In genomic region chr13:56647597-56648405, GRCm38 (mm10) we compare ENCODE assay signal across 7 mouse cellular contexts. TPM values are rescaled to one million over a fixed set of nuclear protein-coding genes. Genes with fewer than 3 reads are reported as not detected.
DNase-seq lines count a peak whose midpoint lies in the region; ATAC-seq and TF ChIP-seq lines count a peak whose summit lies in the region.

No protein-coding gene starts in this region.

- WGBS in forebrain, embryonic 12.5 days = 89% methylated on average over 10 of the region's 10 CpGs
- 82% methylated on average over 10 of the region's 10 CpGs for WGBS in limb, embryonic 13.5 days

- no peak for ATAC-seq in forebrain, embryonic 12.5 days (ENCODE audit: low FRiP score)
- peak; percentile 61; the same call in 1 of the 2 replicates for ATAC-seq in limb, embryonic 13.5 days (ENCODE audit: low FRiP score, low read depth)

- no peaks in the 10 kb centered on the region; the same call in 1 of the 2 replicates for H3K27me3 ChIP-seq in forebrain, embryonic 12.5 days
- H3K27me3 ChIP-seq in limb, embryonic 13.5 days = no peaks in the 10 kb centered on the region
- H3K27me3 ChIP-seq in myocyte (ENCODE audit: control insufficient read depth, insufficient read depth, insufficient read length) = no peaks in the 10 kb centered on the region

- H3K27ac ChIP-seq in forebrain, embryonic 12.5 days = peak overlapping the region; percentile 59
- peak overlapping the region; percentile 49 for H3K27ac ChIP-seq in limb, embryonic 13.5 days

- no peak overlapping the region for H3K4me2 ChIP-seq in forebrain, embryonic 12.5 days
- no peak overlapping the region for H3K4me2 ChIP-seq in limb, embryonic 13.5 days (replicated peaks)
- H3K4me2 ChIP-seq in myocyte (ENCODE audit: low read depth) = peak overlapping the region; percentile 10

- no peak for TF ChIP-seq POLR2A in myocyte (IDR thresholded peaks at IDR 0.05; ENCODE audit: insufficient read length, low read depth)

- intact Hi-C loops in heart, postnatal 36 days (cut with DNase I) = no loop called here

- no peak overlapping the region for H3K4me3 ChIP-seq in forebrain, embryonic 12.5 days (replicated peaks)
- no peak overlapping the region for H3K4me3 ChIP-seq in limb, embryonic 13.5 days
- H3K4me3 ChIP-seq in myocyte = no peak overlapping the region

- DNase-seq in adrenal gland, postnatal 36 days = peak; percentile 62 to 77
- peak; percentile 63 to 66 for DNase-seq in heart, postnatal 36 days
- no peak for DNase-seq in thymus, postnatal 0 days (ENCODE audit: low spot score)
- DNase-seq in frontal cortex, adult 2 months (ENCODE audit: extremely low spot score in 1 of 2, low spot score in 1 of 2) = no peak

- no peaks in the 10 kb centered on the region for H3K79me2 ChIP-seq in myocyte (ENCODE audit: control insufficient read depth, insufficient read depth)

- peaks cover 10% of the 10 kb centered on the region; the same call in 1 of the 2 replicates for H3K4me1 ChIP-seq in forebrain, embryonic 12.5 days
- peaks cover 38% of the 10 kb centered on the region for H3K4me1 ChIP-seq in limb, embryonic 13.5 days

- no peaks in the 10 kb centered on the region for H3K36me3 ChIP-seq in forebrain, embryonic 12.5 days (replicated peaks)
- no peaks in the 10 kb centered on the region for H3K36me3 ChIP-seq in limb, embryonic 13.5 days
- no peaks in the 10 kb centered on the region for H3K36me3 ChIP-seq in myocyte (ENCODE audit: control insufficient read depth, insufficient read depth)

- H3K9me3 ChIP-seq in forebrain, embryonic 12.5 days = no peaks in the 10 kb centered on the region
- no peaks in the 10 kb centered on the region for H3K9me3 ChIP-seq in limb, embryonic 13.5 days

- no peak overlapping the region for H3K9ac ChIP-seq in forebrain, embryonic 12.5 days
- H3K9ac ChIP-seq in limb, embryonic 13.5 days = no peak overlapping the region; the same call in 1 of the 2 replicates

- no peak overlapping the region for H3ac ChIP-seq in myocyte (ENCODE audit: control insufficient read depth, insufficient read length)

TF ChIP-seq in myocyte, 11 proteins besides CTCF, POLR2A, EP300 and RAD21:
- TF ChIP-seq TCF3 (IDR thresholded peaks at IDR 0.05; ENCODE audit: insufficient read length, low read depth) (no peak), POLR2AphosphoS2 (IDR thresholded peaks at IDR 0.05; ENCODE audit: insufficient read length, low read depth) (no peak), USF1 (IDR thresholded peaks at IDR 0.05; ENCODE audit: low read depth) (no peak), SRF (IDR thresholded peaks at IDR 0.05; ENCODE audit: control insufficient read depth, insufficient read length, low read depth) (no peak), MAX (IDR thresholded peaks at IDR 0.05; ENCODE audit: low read depth) (no peak), REST (IDR thresholded peaks at IDR 0.05; ENCODE audit: insufficient read depth, insufficient read length) (no peak), MYOG (IDR thresholded peaks at IDR 0.05; ENCODE audit: control insufficient read depth in 1 of 3, insufficient read depth in 1 of 3, insufficient read length in 2 of 3, low read depth in 2 of 3) (no peak), MYOD1 (IDR thresholded peaks at IDR 0.05; ENCODE audit: control insufficient read depth in 1 of 3, insufficient read length in 2 of 3, low read depth in 2 of 3) (no peak), CEBPB (IDR thresholded peaks at IDR 0.05; ENCODE audit: insufficient read depth, poor library complexity, severe bottlenecking) (no peak), TCF12 (IDR thresholded peaks at IDR 0.05; ENCODE audit: insufficient read depth, poor library complexity, severe bottlenecking) (no peak), E2F4 (IDR thresholded peaks at IDR 0.05; ENCODE audit: insufficient read depth) (no peak)

RNA-seq across cellular contexts. Expression of gene Tgfbi, which starts 38.5 kb away (rescaled TPM):
- total RNA-seq in adrenal gland, postnatal 36 days (2021) = 10 to 100 TPM; 33.1 to 50.2 TPM
- polyA plus RNA-seq in forebrain, embryonic 12.5 days (2016; fragmentation: Nextera tagmentation; extraction: Ambion mirVana) = 21.4 and 24.0 TPM in 2 replicates
- total RNA-seq in heart, postnatal 36 days (2021) = 10 to 100 TPM; 21.1 to 25.9 TPM
- 180 and 183 TPM in 2 replicates for polyA plus RNA-seq in limb, embryonic 13.5 days (2015; fragmentation: Nextera tagmentation; extraction: Ambion mirVana)
- polyA plus RNA-seq in myocyte (2012; fragmentation: generic; extraction: Trizol) = 1.8 TPM
- polyA plus RNA-seq in thymus, postnatal 0 days (2015; fragmentation: Nextera tagmentation; extraction: Ambion mirVana) = 19.9 and 22.7 TPM in 2 replicates
- polyA plus RNA-seq in frontal cortex, adult 2 months (2012; rRNA removed) = 4.5 and 4.7 TPM in 2 replicates

RNA-seq across cellular contexts. Expression of gene Smad5, which starts 55.0 kb away (rescaled TPM):
- total RNA-seq in adrenal gland, postnatal 36 days (2021) = 10 to 100 TPM; 57.2 to 59.9 TPM
- polyA plus RNA-seq in forebrain, embryonic 12.5 days (2016; fragmentation: Nextera tagmentation; extraction: Ambion mirVana) = 46.3 and 51.0 TPM in 2 replicates
- total RNA-seq in heart, postnatal 36 days (2021) = 10 to 100 TPM; 30.6 to 30.7 TPM
- polyA plus RNA-seq in limb, embryonic 13.5 days (2015; fragmentation: Nextera tagmentation; extraction: Ambion mirVana) = 37.3 and 41.2 TPM in 2 replicates
- 12.7 TPM for polyA plus RNA-seq in myocyte (2012; fragmentation: generic; extraction: Trizol)
- 13.1 and 13.7 TPM in 2 replicates for polyA plus RNA-seq in thymus, postnatal 0 days (2015; fragmentation: Nextera tagmentation; extraction: Ambion mirVana)
- 20.3 and 21.7 TPM in 2 replicates for polyA plus RNA-seq in frontal cortex, adult 2 months (2012; rRNA removed)

Comparison
In these comparisons a context has a peak if more than half of its experiments do, and no peak if none do; other contexts are left out.
1. DNase-seq: peak in adrenal gland, postnatal 36 days (2 of 2) and heart, postnatal 36 days (2 of 2); none in thymus, postnatal 0 days (single experiment) and frontal cortex, adult 2 months (0 of 2).